Mouse (Mus musculus) gastrocnemius, postnatal 36 days (tissue): ENCODE data around the gene Farp1. TPM values are rescaled to one million over a fixed set of nuclear protein-coding genes. Genes with fewer than 3 reads are reported as not detected.

Source experiments
- DNase-seq, 2 experiments: peaks; one replicate each; pipeline ENCODE4 v3.0.0; 2022
- intact Hi-C: fragments of 180-260 bp; cut with DNase I; formaldehyde crosslinking; loops from one replicate; pipeline ENCODE4 v1.15.1; 2025
- total RNA-seq, 2 experiments: library from RNA; stranded (reverse); gene quantifications; 2 replicates each; pipeline ENCODE4 v1.2.3; 2021

The Farp1 gene
- total RNA-seq, 2 experiments from 2014 or later, result 4.2 to 6.0 TPM

DNA sequence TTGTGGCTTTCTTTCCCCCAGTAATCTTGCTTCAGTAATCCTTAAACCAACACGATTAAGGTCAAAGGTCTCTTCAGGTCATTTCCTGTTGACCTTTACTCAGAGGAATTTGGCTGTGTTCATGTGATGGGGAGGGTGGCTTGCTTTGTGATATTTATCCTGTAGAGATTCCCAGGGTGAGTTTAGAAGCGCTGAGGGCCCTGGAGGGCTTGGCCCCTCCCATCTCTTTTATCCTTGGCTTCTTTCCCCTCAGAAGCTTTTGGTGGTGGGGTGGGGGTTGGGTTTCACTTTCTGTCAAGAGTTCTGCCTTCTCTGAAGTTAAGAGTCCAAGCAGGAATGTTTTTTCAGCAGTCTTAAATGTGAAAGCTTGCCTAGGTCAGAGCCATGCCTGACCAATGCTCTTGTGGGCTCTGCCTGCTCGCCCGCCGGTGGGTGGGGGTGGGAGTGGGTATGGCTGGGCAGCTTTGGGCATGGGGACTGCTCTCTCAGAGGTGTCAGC, 18.1 kb downstream of the Farp1 start:
- DNase-seq, result peak in 1 of 2 experiments; percentile 31
- intact Hi-C loops, result no loop called here

DNA sequence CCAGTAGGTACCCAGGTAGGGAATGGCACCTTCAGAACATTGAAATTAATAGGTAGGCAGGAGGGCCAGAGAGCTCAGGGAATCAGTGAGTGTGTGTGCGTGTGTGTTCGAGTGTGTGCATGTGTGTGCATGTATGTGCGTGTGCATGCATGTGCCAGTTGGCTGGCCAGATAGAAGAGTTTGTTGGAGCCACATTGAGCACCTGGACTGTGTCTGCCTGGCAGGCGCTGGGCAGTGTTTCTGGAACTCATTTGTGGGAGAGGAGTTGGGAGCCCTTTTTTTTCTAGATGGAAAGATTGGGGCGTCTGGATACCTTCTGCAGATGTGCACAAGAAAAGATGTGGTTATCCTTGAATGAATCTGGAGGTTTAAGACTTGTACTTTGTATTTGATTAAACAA, 19.1 kb downstream of the Farp1 start:
- no peak for DNase-seq
- intact Hi-C loops, result no loop called here

DNA sequence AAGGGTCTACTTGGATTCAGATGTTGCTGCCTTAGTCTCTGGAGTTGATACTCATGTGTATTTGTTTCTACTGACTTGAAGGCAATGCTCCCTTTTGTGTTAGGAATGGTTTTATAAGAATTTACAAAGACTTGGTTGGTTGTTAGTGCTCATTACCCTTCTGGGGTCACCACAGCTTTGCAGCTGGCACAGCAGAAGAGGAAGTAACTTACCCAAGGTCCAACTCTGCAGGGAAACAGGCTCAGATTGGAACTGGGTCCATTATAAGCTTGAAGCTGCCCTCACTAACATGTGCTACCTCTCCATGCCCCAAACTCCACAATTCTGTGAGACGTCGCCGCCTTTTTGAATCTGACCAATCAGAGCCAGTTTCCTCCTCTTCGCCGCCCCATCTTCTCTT, 22.8 kb downstream of the Farp1 start:
- intact Hi-C loops, result no loop called here
- DNase-seq, result no peak

DNA sequence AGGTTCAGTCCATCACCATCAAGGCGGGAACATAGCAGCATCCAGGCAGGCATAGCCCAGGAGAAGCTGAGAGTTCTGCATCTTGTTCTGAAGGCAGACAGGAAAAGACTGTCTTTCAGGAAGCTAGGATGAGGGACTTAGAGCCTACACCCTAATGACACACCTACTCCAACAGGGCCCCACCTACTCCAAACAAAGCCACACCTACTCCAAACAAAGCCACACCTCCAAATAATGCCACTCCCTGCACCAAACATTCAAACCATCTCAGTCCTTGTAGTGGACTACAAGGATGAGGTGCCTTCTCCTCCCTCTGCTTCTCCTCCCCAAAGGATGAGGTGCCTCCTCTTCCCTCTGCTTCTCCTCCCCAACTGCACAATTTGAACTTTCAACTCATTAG, 23.5 kb downstream of the Farp1 start:
- DNase-seq, result no peak
- intact Hi-C loops, result no loop called here

DNA sequence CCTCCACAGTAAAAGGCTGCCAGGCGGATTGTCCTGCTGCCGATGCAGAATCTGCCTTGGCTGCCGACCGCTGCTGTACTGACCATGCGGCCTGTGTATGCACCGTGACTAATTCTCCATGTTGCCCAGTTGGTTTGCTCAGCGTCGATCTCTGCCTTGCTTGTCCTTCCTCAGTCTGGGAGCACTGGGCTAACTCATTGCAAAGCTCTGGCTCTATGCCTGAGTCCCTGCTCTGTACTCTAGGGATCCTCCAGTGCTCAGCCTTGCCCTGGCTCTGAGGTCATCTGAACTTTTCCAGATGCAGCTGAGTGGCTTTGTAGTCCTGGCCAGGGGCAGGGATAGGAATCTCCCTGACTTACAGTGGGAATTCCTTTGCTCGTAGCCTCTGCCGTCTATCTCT, 24.3 kb downstream of the Farp1 start:
- DNase-seq, result peak; percentile 61 to 70
- intact Hi-C loops, result no loop called here

DNA sequence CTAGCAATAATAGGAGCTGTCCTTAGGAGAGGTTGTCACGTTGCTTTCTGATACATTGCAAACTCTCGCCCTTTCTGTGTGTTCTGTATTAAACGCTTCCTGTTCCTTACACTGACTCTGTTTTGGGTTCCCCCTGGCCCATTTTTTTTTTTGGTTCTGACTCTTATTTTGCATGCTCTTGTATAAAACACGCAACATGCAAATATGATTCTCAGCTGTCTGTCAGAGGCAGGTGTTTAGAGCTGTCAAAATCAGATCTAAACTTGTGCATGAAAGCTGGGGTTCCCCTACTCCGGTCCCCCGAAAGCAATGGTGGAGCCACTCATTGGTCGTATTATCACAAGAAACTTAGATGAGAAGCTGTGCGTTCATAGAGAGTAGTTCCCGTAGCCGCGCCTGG, 25.5 kb downstream of the Farp1 start:
- DNase-seq, result no peak
- intact Hi-C loops, result no loop called here

DNA sequence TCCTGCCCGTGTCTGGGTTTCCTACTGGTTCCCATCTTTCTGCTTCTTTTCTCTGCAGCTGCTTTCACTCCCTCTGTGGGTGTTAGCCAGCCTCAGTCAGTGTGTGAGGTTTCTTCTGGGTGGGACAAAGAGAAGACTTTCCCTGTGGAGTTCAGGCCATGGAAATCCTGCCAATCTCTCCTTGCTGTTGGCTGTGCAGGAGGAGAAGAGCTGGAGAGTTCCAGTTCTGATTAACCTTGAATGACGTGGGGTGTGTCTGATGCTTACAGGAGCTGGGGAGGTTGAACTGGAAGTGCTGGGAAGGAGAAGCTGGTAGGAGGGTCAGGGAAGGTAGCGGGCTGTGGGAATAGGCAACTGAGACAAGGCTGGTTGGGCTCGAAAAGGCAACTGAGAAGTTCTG, 26.7 kb downstream of the Farp1 start:
- peak in 1 of 2 experiments; percentile 31 for DNase-seq
- intact Hi-C loops, result no loop called here

DNA sequence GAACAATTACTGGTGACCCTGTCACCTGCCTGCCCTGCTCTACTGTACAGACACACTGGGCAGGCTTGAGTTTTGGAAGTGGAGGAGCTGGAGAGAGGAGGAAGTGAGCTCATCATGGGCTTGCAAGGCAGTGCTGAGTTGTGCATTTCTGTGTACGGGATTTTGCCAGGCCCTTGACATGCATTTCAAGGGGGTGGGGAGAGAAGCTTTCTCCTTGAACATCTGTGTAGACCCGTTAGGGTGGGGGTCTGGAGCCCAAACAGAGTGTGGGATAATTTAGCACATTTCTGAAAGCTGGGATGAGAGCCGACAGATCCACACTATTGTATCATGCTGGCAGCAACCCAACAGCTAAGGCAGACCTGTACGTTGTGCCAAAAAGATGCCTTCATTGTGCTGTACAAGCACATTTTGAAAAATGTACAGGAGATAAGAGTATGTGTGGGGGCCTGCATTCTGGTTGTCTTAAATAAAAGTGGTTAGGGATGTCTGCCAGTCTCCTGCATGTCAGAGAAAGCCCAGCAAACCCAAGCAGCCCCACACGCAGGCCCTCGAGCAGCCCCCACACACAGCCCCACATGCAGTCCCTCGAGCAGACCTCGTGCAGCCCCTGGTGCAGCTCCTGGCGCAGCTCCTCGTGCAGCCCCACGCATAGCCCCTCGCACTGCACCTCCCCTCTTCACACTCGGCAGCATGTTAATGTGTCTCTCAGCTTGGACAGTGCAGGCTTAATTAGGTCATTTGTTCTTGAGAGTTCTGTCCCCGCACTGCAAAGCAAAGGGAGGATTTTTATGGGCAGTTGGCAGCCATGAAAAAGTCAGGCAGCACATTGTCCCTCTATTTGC, 27.5 kb downstream of the Farp1 start:
- DNase-seq, result no peak
- intact Hi-C loops, result no loop called here

DNA sequence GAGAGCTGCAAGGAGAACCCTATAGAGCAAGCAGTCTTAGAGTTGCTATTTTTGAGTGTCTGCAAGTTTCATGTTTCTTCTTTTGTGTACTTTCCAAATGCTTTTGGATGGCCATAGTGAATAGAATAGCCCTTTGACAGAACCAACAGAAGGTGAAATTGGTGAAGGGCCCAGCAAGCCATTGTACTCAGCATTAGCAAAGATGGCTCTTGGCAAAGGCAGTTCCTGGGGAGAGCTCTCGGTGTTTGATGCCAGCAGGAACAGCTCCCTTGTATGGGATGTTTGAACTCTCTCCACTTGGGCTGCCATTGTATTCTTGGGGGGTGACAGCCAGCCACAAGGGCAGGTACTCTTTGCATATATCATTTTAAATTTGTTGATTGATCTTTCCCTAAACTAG, 29.7 kb downstream of the Farp1 start:
- intact Hi-C loops, result no loop called here
- DNase-seq, result no peak

DNA sequence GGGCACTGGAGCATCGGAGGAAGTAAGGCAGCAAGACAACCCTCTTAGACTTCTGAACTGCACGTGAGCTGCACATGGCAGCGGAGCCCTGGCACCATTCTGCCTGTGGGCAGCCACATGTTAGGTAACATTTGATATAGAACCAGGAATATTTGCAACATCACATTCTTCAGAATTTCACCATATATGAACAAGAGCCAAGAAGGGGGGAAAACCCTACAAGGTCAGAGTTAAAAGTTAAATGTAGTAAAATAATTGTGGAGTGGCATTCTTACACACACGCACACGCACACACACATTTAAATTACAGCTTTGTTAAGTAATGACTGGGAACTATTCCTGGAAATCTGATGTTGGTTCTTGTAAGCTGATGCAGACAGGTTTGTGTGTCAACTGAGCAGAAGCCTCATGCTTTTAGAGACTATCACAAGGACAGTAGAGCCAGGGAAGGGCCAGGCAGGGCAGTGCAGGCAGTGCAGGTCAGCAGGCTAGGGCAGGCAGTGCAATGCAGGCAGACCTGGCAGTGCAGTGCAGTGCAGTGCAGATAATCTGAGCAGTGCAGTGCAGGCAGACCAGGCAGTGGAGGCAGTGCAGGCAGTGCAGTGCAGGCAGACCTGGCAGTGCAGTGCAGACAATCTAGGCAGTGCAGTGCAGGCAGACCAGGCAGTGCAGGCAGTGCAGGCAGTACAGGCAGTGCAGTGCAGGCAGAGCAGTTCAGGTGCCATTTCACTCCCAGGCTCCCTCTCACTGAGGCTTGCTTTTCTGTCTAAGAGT, 38.3 kb downstream of the Farp1 start:
- DNase-seq, result no peak
- intact Hi-C loops, result no loop called here

DNA sequence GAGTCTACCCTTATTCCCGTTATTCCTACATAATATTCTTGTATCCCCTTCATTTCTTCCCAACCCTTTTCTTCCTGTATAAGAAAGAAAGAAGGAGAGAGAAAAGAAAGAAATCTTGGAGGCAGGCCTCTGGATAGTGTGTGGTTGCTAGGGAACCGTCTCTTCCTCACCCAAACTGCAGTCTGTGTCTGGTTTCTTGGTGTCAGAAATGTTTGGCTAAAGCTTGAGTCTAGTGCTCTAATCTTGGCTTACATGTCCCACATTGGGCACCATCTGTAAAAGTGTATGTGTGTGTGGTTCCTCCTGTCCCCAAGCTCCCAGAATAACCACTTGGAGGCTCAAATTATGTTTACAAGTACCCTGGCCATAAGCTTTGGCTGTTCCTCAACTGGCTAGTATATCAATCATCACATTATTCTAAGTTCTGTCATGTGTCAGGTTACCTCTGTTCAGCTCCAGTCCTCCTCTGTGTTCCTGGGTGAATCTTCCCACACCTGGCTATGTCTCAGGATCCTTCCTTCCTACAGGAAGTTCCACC, 39.3 kb downstream of the Farp1 start:
- DNase-seq, result no peak
- intact Hi-C loops, result no loop called here

DNA sequence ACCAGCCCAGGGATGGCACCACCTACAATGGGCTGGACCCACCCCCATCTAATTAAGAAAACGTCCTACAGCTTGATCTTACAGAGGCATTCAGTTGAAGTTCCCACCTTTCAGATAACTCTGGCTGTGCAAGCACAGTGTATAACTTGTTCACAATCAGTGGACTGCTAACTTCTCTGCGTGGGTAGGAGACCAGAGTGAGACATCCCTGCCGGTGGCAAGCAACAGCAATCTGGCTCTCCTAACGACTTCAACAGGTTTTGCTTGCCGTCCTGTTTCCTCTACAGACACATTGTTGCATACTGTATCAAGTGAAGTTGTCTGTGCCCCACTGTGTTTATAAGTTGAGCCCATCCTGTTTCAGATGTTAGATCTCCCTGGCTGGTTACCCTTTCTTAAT, 45.7 kb downstream of the Farp1 start:
- intact Hi-C loops, result no loop called here

DNA sequence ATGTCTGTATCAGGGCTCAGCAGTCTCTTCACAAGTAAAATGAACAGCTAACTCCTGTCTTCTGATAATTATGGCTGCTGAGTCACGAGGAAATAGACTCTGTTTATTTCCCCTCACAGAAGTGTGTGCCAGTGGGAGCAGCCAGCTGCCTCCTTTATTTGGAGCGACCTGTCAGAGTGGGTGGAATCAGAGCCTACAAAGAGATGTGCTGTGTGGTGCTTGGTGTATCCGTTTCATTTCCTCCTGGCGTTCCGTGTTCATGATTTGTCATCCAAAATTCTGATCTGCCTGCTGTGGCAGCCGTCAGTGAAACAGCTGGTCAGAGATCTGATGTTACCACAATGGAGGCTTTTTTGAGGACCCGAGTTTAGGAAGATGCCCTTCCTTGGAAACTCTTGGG, 47.3 kb downstream of the Farp1 start:
- peak; percentile 29 to 38 for DNase-seq
- intact Hi-C loops, result no loop called here

More for the DNA sequence above, 45.7 kb downstream of the Farp1 start:
- DNase-seq, result no peak

DNA sequence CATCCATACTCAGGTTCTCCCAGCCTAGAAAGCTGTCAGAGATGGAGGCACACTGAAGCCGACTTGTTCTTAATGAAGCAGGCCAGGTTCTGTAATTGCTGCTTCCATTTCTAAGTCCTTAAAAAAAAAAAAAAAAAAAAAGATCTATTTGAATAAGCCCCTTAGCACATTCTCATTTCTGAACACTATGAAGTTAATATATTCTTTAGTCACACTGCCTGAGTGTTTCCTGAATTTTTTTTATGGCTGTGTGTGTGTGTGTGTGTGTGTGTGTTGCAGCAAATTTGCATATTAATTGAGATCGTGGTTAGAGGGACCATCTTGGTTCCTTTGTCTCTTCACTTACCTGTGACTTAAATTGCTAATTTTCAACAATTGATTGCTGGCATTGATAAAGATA, 47.8 kb downstream of the Farp1 start:
- intact Hi-C loops, result no loop called here
- DNase-seq, result no peak

DNA sequence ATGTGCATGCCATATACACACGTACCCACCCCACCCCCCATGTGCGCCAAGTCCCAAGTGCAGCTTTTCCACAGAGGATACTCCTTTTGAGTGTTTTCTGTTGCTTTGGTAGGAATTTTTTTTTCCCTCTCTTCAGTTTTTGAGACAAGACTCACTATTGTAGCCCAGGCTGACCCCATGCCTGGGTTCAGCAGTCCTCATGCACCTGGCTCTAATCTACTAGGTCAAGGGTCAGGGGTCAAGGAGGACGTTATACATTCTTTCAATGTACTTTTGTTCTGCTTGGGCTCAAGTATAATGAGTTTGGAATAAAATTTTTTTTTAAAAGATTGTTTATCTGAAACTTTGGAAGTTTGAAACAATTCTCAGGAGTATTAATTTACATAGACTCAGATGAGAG, 48.4 kb downstream of the Farp1 start:
- intact Hi-C loops, result no loop called here
- DNase-seq, result no peak

DNA sequence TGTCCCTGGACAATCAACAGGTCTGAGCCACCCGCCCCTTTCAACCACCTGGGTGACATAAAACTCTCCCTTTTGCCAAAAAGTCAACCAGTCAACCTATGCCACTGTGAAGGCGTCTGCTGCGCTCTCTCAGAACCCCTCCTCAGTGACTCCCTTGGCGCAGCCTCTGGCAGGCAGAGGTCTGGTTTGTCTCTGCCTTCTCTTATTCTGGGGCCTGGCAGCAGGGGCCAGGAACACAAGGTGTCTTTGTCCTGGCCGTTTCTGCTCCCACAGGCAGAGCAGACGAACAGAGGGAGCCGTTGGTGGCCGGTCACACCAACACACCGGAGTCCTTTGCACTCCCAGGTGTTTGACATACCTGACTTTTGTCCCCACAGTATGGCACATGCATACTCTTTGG, 57.5 kb downstream of the Farp1 start:
- intact Hi-C loops, result no loop called here
- DNase-seq, result no peak

DNA sequence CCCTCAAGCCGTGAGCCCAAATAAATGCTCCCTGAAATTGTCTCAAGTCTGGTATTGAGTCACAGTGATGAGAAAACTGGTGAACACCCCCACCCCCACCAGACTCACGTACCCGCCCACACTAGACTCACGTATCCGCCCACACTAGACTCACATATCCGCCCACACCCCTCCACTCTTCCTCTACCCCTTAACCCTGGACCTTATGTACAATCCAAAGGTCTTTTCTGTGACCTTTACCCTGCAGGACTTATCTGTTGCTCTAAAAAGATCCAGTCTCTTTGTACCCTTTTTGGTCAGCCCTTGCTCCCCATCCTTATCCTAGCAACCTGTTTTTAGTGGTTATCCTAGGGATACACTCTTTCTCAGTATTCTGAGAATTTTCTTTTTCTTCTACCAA, 58.9 kb downstream of the Farp1 start:
- DNase-seq, result no peak
- intact Hi-C loops, result no loop called here

DNA sequence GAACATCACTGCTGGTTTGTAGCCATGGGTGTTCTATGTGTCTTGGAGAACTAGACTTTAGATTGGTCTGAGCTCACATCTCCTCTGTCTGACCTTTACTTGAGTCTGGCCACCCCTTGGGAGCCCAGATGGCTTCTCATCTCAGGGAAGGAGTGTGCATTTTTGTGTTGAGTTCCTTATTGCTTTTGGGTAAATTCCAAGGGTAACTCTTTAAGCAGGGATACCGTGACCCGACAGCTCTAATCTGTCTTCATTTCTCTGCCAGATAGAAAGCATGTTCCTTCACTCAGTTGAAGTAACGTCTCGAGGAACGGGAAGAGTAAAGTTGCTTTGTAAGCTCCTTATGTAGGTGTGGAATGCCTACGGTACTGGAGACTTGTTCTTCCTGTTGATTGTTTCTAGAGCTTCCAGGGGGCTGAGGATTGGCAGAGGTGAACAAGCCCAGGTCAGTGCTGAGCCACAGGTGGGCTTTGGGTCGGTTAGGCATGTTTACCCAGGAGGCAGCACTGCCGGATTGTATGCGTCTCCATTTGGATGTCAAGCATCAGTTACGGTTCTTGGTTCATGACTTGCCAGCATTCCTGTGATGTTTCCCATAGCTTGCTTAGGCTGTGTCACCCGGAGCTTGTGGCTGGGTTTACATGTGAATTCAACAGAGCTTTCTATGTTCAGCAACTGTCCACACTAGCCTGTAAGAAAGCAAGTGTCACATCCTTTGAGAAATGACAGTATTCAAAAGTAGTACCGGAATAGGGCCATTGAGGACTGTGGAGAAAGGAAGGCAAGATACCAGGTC, 62.8 kb downstream of the Farp1 start:
- intact Hi-C loops, result no loop called here
- DNase-seq, result no peak

DNA sequence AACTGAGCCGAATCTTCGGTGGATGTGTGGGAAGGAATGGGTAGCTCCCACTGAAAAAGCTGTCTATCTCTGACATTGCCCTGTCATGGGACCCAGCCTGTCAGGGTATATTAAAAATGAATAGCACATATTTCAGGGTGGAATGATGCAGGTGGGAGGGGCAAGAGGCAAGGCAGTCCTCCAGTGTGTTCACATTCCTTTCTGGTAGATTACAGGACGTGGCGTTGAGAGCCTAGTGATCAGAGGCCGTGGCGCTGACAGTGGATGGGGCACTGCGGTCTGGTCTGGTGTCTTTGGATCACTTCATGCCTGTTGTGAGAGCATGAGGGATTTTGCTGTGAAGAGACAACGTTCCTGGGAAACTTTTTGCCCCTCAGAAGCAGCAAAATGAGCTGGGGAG, 64.1 kb downstream of the Farp1 start:
- intact Hi-C loops, result no loop called here
- no peak for DNase-seq

DNA sequence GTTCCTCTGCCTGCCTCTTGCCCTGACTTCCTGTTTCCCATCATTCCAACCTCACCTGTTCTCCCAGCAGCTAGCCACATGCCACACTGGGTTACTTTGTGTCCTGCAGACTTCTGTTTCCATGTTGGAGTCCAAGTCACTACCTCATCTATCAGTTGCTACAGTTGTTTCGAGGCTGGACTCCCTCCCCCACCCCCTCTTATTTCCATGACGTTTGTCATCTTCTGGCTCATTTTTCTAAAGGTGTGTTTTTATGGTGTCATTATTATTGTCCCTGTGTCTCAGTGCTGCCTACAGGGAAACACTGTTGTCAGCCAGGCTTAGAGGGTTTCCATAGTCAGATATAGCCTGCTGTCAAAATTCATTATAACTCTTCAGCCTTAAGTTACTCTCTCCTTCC, 64.9 kb downstream of the Farp1 start:
- no peak for DNase-seq
- intact Hi-C loops, result no loop called here

DNA sequence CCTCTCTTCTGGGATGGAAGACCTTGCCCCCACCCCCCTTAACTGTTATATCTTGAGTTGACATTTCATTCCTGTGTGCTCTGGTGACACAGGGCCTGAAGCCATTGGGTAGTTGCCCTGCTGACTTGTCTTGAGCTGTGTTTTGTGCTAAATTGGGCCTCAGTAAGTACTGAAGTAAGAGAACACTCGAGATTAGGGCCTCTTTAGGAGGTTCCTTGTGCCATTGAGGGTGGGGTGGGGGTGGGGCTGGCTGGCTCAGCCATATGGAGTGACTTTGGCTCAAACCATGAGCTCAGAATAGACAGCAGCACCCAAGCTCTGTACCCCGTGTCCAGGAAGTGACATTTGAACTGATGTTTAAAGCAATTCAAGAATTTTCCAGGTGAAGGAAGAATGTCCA, 65.8 kb downstream of the Farp1 start:
- DNase-seq, result no peak
- intact Hi-C loops, result no loop called here
